Mouse (Mus musculus) liver, embryonic 15.5 days (tissue): ENCODE measurements at regions not wholly inside any gene's neighbourhood (a gene's known extent, or its start where the extent isn't known, plus 50 kb on each side); places are given as distances from the start of the nearest gene placed in this dataset.
"Not testable (repeated sequence)": the region's sequence is repeated elsewhere in the genome, so short reads cannot be mapped to it uniquely, and the experiment has no call there.

Experiments used
- ATAC-seq: fragments of 200-750 bp; cut with Nextera tagmentation; 2 replicates; pipeline ENCODE4 v1.8.0; 2017; ENCODE audit warnings: moderate number of reproducible peaks, mild to moderate bottlenecking, moderate library complexity; ENCODE audit not compliant: insufficient read depth
- H3K27ac ChIP-seq: fragments of 300-500 bp; sonication (generic); replicated peaks from 2 replicates; pipeline ENCODE4 v1.5.1; 2015; ENCODE audit warnings: mild to moderate bottlenecking, inconsistent platforms
- H3K27me3 ChIP-seq: fragments of 300-500 bp; sonication (generic); 2 replicates; pipeline ENCODE4 v1.6.1; 2015; ENCODE audit warnings: mild to moderate bottlenecking, inconsistent platforms
- H3K36me3 ChIP-seq: fragments of 300-500 bp; sonication (generic); replicated peaks from 2 replicates; pipeline ENCODE4 v1.6.1; 2015; ENCODE audit warnings: moderate library complexity, mild to moderate bottlenecking, inconsistent platforms
- H3K4me1 ChIP-seq: fragments of 300-500 bp; sonication (generic); replicated peaks from 2 replicates; pipeline ENCODE4 v1.6.1; 2015; ENCODE audit warnings: inconsistent platforms
- H3K4me2 ChIP-seq: fragments of 300-500 bp; sonication (generic); 2 replicates; pipeline ENCODE4 v1.6.1; 2015; ENCODE audit warnings: moderate library complexity, mild to moderate bottlenecking, inconsistent platforms
- H3K4me3 ChIP-seq: fragments of 300-500 bp; sonication (generic); replicated peaks from 2 replicates; pipeline ENCODE4 v1.5.1; 2015; ENCODE audit warnings: mild to moderate bottlenecking, inconsistent platforms
- H3K9ac ChIP-seq: fragments of 300-500 bp; sonication (generic); 2 replicates; pipeline ENCODE4 v1.6.1; 2015; ENCODE audit warnings: moderate library complexity, mild to moderate bottlenecking, inconsistent platforms
- H3K9me3 ChIP-seq: fragments of 300-500 bp; sonication (generic); replicated peaks from 2 replicates; pipeline ENCODE4 v1.6.1; 2016; ENCODE audit warnings: inconsistent platforms
- WGBS: fragments of 180-500 bp; shearing (Covaris S2); methylation state at CpG from one replicate; pipeline ENCODE4 v1.1.7; 2015; ENCODE audit warnings: mixed read lengths; ENCODE audit not compliant: insufficient replicate concordance; 5-methylcytosine and 5-hydroxymethylcytosine counted together

DNA sequence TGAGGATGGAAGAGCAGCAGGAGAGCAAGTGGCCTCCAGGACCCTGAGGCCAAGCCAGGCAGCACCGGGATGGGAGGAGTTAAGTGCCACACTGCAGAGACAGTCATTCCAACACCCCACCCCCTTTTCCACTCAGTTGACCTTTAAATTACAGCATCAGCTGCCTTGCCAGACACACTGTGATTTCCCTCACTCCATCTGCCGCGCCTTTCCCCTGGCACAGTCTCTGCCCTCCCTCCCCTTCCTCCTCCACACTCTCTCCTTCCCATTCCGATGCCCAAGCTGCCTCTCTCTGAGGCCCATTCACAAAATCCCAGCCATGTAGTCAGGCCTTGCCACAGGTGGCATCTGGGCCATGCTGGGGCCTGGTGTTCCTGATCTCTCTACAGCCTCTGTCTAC lies 274.9 kb downstream of the Cyp26b1 start:
- ATAC-seq: no peak

DNA sequence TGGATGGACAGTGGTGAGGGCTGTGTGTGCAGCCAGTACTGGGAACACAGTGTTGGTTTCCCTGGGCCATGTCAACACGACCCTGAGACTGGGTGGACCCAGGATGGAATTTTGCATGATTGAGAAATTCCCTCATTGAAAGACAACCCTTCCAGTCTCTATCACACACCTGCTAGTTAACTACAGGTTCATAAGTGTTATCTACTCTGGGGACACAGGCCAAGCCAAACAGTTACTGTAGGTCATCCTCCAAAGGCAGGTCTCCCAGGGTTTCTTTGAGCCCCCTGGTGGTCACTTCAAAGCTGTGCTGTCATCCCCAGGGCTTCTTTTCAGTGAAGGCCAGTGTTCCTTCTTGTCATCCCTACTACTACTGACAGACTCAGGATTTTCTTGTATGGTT lies 276.7 kb downstream of the Cyp26b1 start:
- no peak overlapping the region for H3K4me2 ChIP-seq
- no peak overlapping the region for H3K9ac ChIP-seq
- no peak overlapping the region for H3K27ac ChIP-seq
- ATAC-seq: no peak
- H3K27me3 ChIP-seq: peaks cover 43% of the 10 kb centered on the region
- no peaks in the 10 kb centered on the region for H3K36me3 ChIP-seq
- H3K4me1 ChIP-seq: no peaks in the 10 kb centered on the region
- no peaks in the 10 kb centered on the region for H3K9me3 ChIP-seq
- no peak overlapping the region for H3K4me3 ChIP-seq
- WGBS: 41% methylated on average over 1 of the region's 1 CpGs

More for the DNA sequence above, 274.9 kb downstream of the Cyp26b1 start:
- Histone ChIP-seq H3K27me3 (peaks cover 30% of the 10 kb centered on the region), H3K4me2 (no peak overlapping the region), H3K9ac (no peak overlapping the region), H3K9me3 (no peaks in the 10 kb centered on the region), H3K27ac (no peak overlapping the region), H3K4me1 (no peaks in the 10 kb centered on the region), H3K4me3 (no peak overlapping the region), H3K36me3 (no peaks in the 10 kb centered on the region)
- WGBS: 35% methylated on average over 4 of the region's 4 CpGs

DNA sequence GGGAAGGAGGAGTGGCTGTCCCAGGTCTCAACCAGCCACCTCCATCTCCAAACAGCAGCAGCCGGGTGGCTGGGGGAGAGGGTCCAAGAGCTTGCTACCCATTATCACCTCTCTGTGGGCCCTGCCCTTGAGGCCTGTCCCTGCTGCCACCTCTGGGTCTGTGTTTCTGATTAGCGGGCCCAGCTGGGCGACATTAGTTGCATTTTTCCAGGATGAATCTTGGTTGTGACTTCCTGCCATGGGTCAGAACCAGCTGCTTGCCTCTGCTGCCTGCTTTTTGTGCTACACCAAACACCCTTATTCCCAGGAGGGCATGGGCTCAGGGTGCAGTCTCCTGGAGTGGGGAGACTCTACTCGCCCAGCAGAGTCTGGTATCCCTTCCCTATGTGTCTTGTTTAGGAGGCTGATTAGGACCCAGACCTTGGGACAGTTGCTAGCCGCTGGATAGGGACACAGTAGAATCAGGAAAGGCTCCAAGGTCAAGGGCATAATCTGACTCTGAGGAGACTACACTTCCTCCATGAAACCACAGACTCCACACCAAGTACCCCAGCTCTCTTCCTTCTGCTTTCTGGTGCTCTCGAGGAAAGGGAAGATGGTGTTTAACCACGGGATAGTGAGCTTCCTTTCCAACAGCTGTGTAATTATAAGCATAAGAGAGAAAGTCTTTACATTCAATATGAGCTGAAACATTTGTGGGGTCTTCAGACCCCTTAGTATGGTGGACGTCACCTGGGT lies 278.4 kb downstream of the Cyp26b1 start:
- WGBS: 18% methylated on average over 8 of the region's 8 CpGs
- H3K4me1 ChIP-seq: no peaks in the 10 kb centered on the region
- H3K9me3 ChIP-seq: no peaks in the 10 kb centered on the region
- H3K27ac ChIP-seq: no peak overlapping the region
- no peaks in the 10 kb centered on the region for H3K36me3 ChIP-seq
- no peak overlapping the region for H3K9ac ChIP-seq
- H3K27me3 ChIP-seq: peaks cover 45% of the 10 kb centered on the region
- no peak for ATAC-seq
- no peak overlapping the region for H3K4me3 ChIP-seq
- H3K4me2 ChIP-seq: no peak overlapping the region

DNA sequence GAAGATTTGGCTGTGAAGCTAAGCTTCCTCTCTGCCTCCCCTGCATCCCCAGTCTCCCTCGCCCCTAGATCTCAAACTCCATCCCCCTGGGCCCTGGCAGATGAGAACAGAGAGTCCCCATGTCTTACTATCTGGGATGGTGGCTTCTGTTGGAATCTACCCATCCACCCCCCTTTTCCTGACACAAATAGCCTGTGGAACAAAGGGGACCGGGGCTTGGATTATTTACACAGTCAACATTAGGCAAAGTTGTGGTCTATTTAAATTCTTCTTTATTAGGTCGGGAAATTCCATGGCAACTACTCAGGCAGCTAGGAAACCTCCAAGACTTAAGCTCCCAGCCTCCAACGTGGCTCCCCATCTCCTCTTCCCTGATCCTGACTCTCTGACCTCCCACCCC lies 279.9 kb downstream of the Cyp26b1 start:
- 12% methylated on average over 4 of the region's 4 CpGs for WGBS
- ATAC-seq: no peak

DNA sequence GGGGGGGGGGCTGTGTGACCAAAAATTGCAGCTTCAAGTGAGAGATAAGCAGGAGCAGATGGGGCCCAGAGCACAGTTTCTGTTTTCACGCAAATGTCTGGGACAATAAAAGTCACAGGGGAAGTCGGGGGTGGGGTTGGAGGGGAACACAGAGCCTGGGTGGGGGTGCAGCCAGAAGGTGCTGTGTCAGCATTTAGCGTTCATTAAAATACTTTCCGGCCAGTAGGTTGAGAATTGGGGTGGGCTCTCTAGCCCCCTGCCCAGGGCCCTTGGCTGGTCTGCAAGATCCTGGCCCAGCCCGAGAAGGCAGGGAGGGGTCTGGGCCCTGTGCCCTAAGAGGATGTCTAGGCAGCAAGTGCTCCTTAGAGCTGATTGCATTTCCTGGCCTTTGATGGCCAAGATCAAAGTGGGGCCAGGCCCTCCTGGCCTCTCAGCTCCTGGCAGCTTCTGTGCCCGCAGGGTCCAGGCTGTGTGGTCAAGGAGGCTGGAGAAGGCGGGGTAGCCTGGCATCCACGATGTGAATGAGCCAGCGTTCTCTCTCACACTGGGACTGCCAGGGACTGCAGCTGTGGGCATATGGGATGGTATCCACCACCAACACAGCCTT lies 283.0 kb downstream of the Cyp26b1 start:
- no peak overlapping the region for H3K9ac ChIP-seq
- H3K4me3 ChIP-seq: no peak overlapping the region
- no peak for ATAC-seq
- peaks cover 42% of the 10 kb centered on the region for H3K27me3 ChIP-seq
- no peak overlapping the region for H3K4me2 ChIP-seq
- WGBS: 31% methylated on average over 9 of the region's 9 CpGs
- no peak overlapping the region for H3K27ac ChIP-seq
- H3K36me3 ChIP-seq: no peaks in the 10 kb centered on the region
- no peaks in the 10 kb centered on the region for H3K4me1 ChIP-seq
- H3K9me3 ChIP-seq: no peaks in the 10 kb centered on the region

More for the DNA sequence above, 279.9 kb downstream of the Cyp26b1 start:
- Histone ChIP-seq H3K9me3 (no peaks in the 10 kb centered on the region), H3K4me1 (no peaks in the 10 kb centered on the region), H3K4me2 (no peak overlapping the region), H3K27ac (no peak overlapping the region), H3K36me3 (no peaks in the 10 kb centered on the region), H3K27me3 (peaks cover 38% of the 10 kb centered on the region; the same call in 1 of the 2 replicates), H3K9ac (no peak overlapping the region), H3K4me3 (no peak overlapping the region)

DNA sequence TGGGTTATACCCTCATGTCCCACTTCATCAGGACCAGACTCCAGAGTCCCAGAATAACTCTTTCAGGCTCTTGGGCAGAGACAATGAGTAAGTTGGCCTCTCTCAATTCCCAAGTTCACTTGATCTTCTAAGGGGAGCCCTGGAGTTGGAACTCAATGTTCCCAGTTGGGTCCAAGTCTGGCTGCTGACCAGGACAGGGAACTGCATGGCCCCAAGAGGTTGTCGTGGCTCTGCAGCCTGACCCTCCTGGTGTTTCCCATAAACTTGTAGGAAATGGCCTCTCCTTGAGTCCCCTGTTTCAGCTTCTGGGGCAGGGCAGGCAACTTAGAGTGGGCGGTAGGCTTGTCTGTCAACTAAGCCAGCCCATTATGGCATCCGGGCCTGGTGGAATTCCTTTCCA lies 286.2 kb downstream of the Cyp26b1 start:
- Histone ChIP-seq H3K9me3 (no peaks in the 10 kb centered on the region), H3K4me3 (no peak overlapping the region), H3K4me1 (no peaks in the 10 kb centered on the region), H3K9ac (no peak overlapping the region), H3K4me2 (no peak overlapping the region), H3K27me3 (peaks cover 21% of the 10 kb centered on the region), H3K36me3 (no peaks in the 10 kb centered on the region), H3K27ac (no peak overlapping the region)
- ATAC-seq: no peak
- 54% methylated on average over 3 of the region's 3 CpGs for WGBS

DNA sequence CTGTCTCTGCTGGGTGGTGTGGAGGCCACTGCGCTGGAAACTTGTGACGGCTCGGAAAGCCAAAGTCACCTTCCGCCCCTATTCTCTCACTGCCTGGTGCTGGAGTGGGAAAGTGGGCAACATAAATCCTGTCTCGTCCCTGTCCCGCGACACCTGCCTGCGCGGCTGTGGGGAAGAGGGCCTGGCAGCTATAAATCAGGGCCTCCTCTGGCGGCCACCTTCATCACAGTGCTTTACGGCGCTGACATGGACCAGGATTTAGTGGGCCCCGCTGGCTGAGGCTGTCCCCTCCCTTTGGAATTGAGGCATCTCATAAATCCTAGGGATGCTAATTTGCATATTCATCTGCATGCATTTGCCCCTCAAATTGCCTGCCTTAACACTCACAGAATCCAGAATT lies 287.1 kb downstream of the Cyp26b1 start:
- WGBS: 70% methylated on average over 13 of the region's 13 CpGs
- no peak overlapping the region for H3K9ac ChIP-seq
- peaks cover 15% of the 10 kb centered on the region for H3K27me3 ChIP-seq
- no peak overlapping the region for H3K4me2 ChIP-seq
- H3K27ac ChIP-seq: no peak overlapping the region
- ATAC-seq: no peak
- H3K4me1 ChIP-seq: no peaks in the 10 kb centered on the region
- no peak overlapping the region for H3K4me3 ChIP-seq
- H3K9me3 ChIP-seq: no peaks in the 10 kb centered on the region
- no peaks in the 10 kb centered on the region for H3K36me3 ChIP-seq

DNA sequence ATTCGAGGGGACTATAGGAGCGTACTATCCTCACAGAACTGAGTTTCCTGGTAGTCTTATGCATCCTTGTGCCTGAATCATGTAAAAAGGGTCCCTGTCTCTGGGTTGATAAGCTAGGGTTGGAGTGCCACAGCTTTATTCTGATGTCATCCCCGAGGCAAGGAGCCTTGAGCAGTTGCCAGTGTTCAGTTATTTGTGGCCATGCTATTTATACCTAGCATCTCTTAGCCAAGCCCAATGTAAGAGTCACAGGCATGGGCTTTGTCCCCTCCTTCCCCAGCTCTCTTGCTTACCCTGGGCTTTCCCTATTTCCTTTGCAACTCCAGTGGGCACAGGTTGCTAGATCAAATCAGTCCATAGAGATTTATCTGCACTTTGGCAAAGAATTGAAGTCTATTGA lies 288.6 kb downstream of the Cyp26b1 start:
- Histone ChIP-seq H3K9me3 (no peaks in the 10 kb centered on the region), H3K4me2 (no peak overlapping the region), H3K36me3 (no peaks in the 10 kb centered on the region), H3K9ac (no peak overlapping the region), H3K27ac (no peak overlapping the region), H3K4me3 (no peak overlapping the region), H3K27me3 (peaks cover 8% of the 10 kb centered on the region; the same call in 1 of the 2 replicates), H3K4me1 (no peaks in the 10 kb centered on the region)
- no peak for ATAC-seq
- 52% methylated on average over 3 of the region's 3 CpGs for WGBS

DNA sequence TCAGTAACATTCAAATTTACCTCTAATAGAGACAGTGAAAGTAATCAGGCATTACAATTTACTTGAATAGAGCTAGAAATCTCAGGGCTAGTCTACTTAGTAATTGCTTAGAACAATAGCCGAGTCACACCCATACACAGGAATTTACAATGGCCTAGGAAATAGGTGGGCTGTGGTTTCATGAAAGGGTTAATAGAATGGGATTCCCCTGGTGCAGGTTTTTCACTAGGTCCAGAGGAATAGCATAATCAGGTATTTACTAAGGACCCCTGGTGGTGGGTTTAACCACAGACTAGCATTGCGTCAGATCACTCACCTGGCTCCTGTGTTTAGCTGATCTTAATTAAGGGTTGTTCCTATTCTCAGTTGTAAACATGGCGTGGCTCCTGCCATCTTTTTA lies 290.8 kb downstream of the Cyp26b1 start:
- H3K4me1 ChIP-seq, H3K4me2 ChIP-seq, H3K36me3 ChIP-seq, H3K4me3 ChIP-seq, H3K9ac ChIP-seq, ATAC-seq, H3K27me3 ChIP-seq, H3K27ac ChIP-seq, H3K9me3 ChIP-seq: not testable (repeated sequence)
- WGBS: 57% methylated on average over 3 of the region's 3 CpGs

DNA sequence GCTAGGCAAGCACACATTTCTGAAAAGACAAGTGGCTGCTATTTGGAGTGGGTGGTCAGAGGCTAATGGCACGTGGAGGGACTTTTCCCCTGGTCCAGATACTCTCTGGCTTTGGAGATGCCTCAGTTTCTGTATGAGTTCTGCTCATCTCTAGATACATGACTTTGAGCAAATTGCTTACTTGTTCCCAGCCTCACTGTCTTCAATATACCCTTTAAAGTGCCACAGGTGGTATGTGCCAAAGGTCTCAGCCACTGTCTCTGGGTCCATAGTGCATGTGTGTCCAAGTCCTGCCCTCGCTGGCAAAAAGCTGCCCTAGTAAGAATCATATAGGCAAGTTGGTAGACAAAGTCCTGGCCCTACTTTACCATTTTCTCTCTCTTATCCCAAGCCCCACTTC lies 291.5 kb downstream of the Dysf start:
- Histone ChIP-seq H3K9me3 (no peaks in the 10 kb centered on the region), H3K27ac (no peak overlapping the region), H3K9ac (no peak overlapping the region), H3K36me3 (no peaks in the 10 kb centered on the region), H3K4me2 (no peak overlapping the region), H3K4me1 (no peaks in the 10 kb centered on the region), H3K4me3 (no peak overlapping the region), H3K27me3 (no peaks in the 10 kb centered on the region)
- ATAC-seq: no peak
- 41% methylated on average over 2 of the region's 2 CpGs for WGBS

DNA sequence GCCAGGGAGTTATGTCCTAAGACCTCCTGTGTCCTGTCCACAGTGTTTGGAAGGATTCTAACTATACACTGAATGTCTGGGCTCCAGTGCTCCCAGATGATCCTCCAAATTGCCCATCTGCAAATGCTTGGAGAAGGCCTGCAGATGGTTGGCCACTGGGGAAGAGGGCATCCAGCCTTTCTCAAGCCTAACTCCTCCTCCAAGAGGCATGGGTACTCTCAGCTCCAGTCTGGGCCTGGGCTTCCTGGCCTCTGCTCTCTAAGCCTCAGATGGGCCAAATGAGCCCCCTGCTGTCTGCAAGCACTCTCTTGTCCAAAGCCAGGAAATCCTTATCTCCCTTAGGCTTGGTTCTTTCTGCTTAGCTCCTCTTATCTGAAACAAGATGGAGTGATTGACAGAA lies 290.8 kb downstream of the Dysf start:
- Histone ChIP-seq H3K27me3 (no peaks in the 10 kb centered on the region), H3K4me1 (no peaks in the 10 kb centered on the region), H3K4me2 (no peak overlapping the region), H3K36me3 (no peaks in the 10 kb centered on the region), H3K4me3 (no peak overlapping the region), H3K9me3 (no peaks in the 10 kb centered on the region), H3K9ac (no peak overlapping the region), H3K27ac (no peak overlapping the region)
- no peak for ATAC-seq

DNA sequence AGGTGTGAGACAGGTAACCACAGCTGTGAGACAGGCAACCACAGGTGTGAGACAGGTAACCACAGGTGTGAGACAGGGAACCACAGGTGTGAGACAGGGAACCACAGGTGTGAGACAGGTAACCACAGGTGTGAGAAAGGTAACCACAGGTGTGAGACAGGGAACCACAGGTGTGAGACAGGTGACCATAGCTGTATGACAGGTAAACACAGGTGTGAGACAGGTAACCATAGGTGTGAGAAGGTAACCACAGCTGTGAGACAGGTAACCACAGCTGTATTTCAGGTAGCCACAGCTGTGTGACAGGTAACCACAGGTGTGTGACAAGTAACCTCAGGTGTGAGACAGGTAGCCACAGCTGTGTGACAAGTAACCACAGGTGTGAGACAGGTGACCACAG lies 265.5 kb downstream of the Dysf start:
- not testable (repeated sequence) for H3K9me3 ChIP-seq, H3K27me3 ChIP-seq, H3K4me2 ChIP-seq, ATAC-seq, H3K4me3 ChIP-seq, H3K36me3 ChIP-seq, H3K27ac ChIP-seq, H3K9ac ChIP-seq, H3K4me1 ChIP-seq
